Mouse (Mus musculus) megakaryocyte, embryonic 14.5 days (primary cell): Measurements from ENCODE around the gene Slc44a1.

Experiments
- FLI1 ChIP-seq: IDR thresholded peaks from 2 replicates; pipeline ENCODE4 v1.6.1; 2012; ENCODE audit warnings: low read length, inconsistent platforms, mixed read lengths
- GATA1 ChIP-seq: IDR thresholded peaks from 3 replicates; pipeline ENCODE4 v1.6.1; 2012; ENCODE audit warnings: mixed read lengths, low read length, inconsistent platforms, borderline replicate concordance

- TF ChIP-seq GATA1 (no peak), FLI1 (no peak)
Observed at GRCm38 (mm10) chr4:53440816-53441571, 781 bp downstream of the Slc44a1 start.
